8 mouse cellular contexts compared by ENCODE assay signal in genomic region chr2:148731614-148732326, GRCm38 (mm10). TPM values are rescaled to one million over a fixed set of nuclear protein-coding genes. Genes with fewer than 3 reads are reported as not detected.
DNase-seq lines count a peak whose midpoint lies in the region; ATAC-seq lines count a peak whose summit lies in the region.

No protein-coding gene starts in this region.

- peak overlapping the region; percentile 65 for H3K27ac ChIP-seq in forebrain, embryonic 15.5 days (replicated peaks)
- peak overlapping the region; percentile 77 for H3K27ac ChIP-seq in hindbrain, embryonic 13.5 days
- H3K27ac ChIP-seq in limb, embryonic 10.5 days, result peak overlapping the region; percentile 78
- H3K27ac ChIP-seq in midbrain, embryonic 13.5 days, result peak overlapping the region; percentile 67; the same call in 1 of the 2 replicates

- peak overlapping the region; percentile 65 for H3K4me2 ChIP-seq in forebrain, embryonic 15.5 days (replicated peaks)
- peak overlapping the region; percentile 90 for H3K4me2 ChIP-seq in hindbrain, embryonic 13.5 days
- peak overlapping the region; percentile 90 for H3K4me2 ChIP-seq in midbrain, embryonic 13.5 days (replicated peaks)

- no peaks in the 10 kb centered on the region for H3K36me3 ChIP-seq in forebrain, embryonic 15.5 days
- H3K36me3 ChIP-seq in hindbrain, embryonic 13.5 days, result no peaks in the 10 kb centered on the region
- no peaks in the 10 kb centered on the region for H3K36me3 ChIP-seq in limb, embryonic 10.5 days
- H3K36me3 ChIP-seq in midbrain, embryonic 13.5 days, result no peaks in the 10 kb centered on the region

- no peaks in the 10 kb centered on the region for H3K27me3 ChIP-seq in forebrain, embryonic 15.5 days
- no peaks in the 10 kb centered on the region for H3K27me3 ChIP-seq in hindbrain, embryonic 13.5 days
- no peaks in the 10 kb centered on the region for H3K27me3 ChIP-seq in limb, embryonic 10.5 days (ENCODE audit: low read depth, poor library complexity, severe bottlenecking)
- no peaks in the 10 kb centered on the region for H3K27me3 ChIP-seq in midbrain, embryonic 13.5 days

- DNase-seq in ovary, adult 18-20 months (ENCODE audit: low spot score), result peak; percentile 11
- DNase-seq in ovary, postnatal 14 days (ENCODE audit: low spot score), result no peak
- DNase-seq in limb, embryonic 10.5 days (ENCODE audit: low spot score), result peak; percentile 52
- peak; percentile 2 to 9 for DNase-seq in urinary bladder, postnatal 36 days (ENCODE audit: low spot score in 2 of 2)

- WGBS in forebrain, embryonic 15.5 days, result under 1% methylated on average over 35 of the region's 35 CpGs
- under 1% methylated on average over 35 of the region's 35 CpGs for WGBS in hindbrain, embryonic 13.5 days
- WGBS in limb, embryonic 10.5 days, result 1% methylated on average over 35 of the region's 35 CpGs
- 2% methylated on average over 35 of the region's 35 CpGs for WGBS in midbrain, embryonic 13.5 days

- no peaks in the 10 kb centered on the region for H3K9me3 ChIP-seq in forebrain, embryonic 15.5 days
- H3K9me3 ChIP-seq in hindbrain, embryonic 13.5 days, result peaks cover 6% of the 10 kb centered on the region; the same call in 1 of the 2 replicates
- H3K9me3 ChIP-seq in limb, embryonic 10.5 days (replicated peaks), result no peaks in the 10 kb centered on the region
- H3K9me3 ChIP-seq in midbrain, embryonic 13.5 days, result no peaks in the 10 kb centered on the region

- H3K4me3 ChIP-seq in forebrain, embryonic 15.5 days, result peak overlapping the region; percentile 81
- H3K4me3 ChIP-seq in hindbrain, embryonic 13.5 days, result peak overlapping the region; percentile 85
- H3K4me3 ChIP-seq in limb, embryonic 10.5 days, result peak overlapping the region; percentile 67
- peak overlapping the region; percentile 78 for H3K4me3 ChIP-seq in midbrain, embryonic 13.5 days (replicated peaks)

- ATAC-seq in cerebellum, adult (ENCODE audit: insufficient number of reproducible peaks, low FRiP score, low TSS enrichment), result peak; percentile 57
- ATAC-seq in forebrain, embryonic 15.5 days (replicated peaks), result peak; percentile 79
- ATAC-seq in hindbrain, embryonic 13.5 days (ENCODE audit: low FRiP score), result peak; percentile 87
- ATAC-seq in midbrain, embryonic 13.5 days, result peak; percentile 88

- H3K4me1 ChIP-seq in forebrain, embryonic 15.5 days, result peaks cover 16% of the 10 kb centered on the region
- peaks cover 26% of the 10 kb centered on the region for H3K4me1 ChIP-seq in hindbrain, embryonic 13.5 days (replicated peaks)
- peaks cover 9% of the 10 kb centered on the region; the same call in 1 of the 2 replicates for H3K4me1 ChIP-seq in limb, embryonic 10.5 days
- H3K4me1 ChIP-seq in midbrain, embryonic 13.5 days (replicated peaks), result peaks cover 21% of the 10 kb centered on the region

- peak overlapping the region; percentile 92 for H3K9ac ChIP-seq in forebrain, embryonic 15.5 days (replicated peaks)
- H3K9ac ChIP-seq in hindbrain, embryonic 13.5 days, result peak overlapping the region; percentile 92
- H3K9ac ChIP-seq in midbrain, embryonic 13.5 days (replicated peaks), result peak overlapping the region; percentile 90

RNA-seq across cellular contexts. Expression of gene Napb, which starts 0.5 kb away (rescaled TPM):
- polyA plus RNA-seq in forebrain, embryonic 15.5 days (2015; fragmentation: Nextera tagmentation; extraction: Ambion mirVana), result 37.3 and 38.0 TPM in 2 replicates
- polyA plus RNA-seq in hindbrain, embryonic 13.5 days (2015; fragmentation: Nextera tagmentation; extraction: Ambion mirVana), result 44.2 and 49.1 TPM in 2 replicates
- 3.3 and 3.8 TPM in 2 replicates for polyA plus RNA-seq in limb, embryonic 10.5 days (2016; fragmentation: Nextera tagmentation; extraction: Ambion mirVana)
- polyA plus RNA-seq in midbrain, embryonic 13.5 days (2015; fragmentation: Nextera tagmentation; extraction: Ambion mirVana), result 43.6 and 48.1 TPM in 2 replicates

RNA-seq across cellular contexts. Expression of gene Cstl1, which starts 18.4 kb away (rescaled TPM):
- polyA plus RNA-seq in forebrain, embryonic 15.5 days (2015; fragmentation: Nextera tagmentation; extraction: Ambion mirVana), result not detected in 2 replicates
- not detected in 2 replicates for polyA plus RNA-seq in hindbrain, embryonic 13.5 days (2015; fragmentation: Nextera tagmentation; extraction: Ambion mirVana)
- polyA plus RNA-seq in limb, embryonic 10.5 days (2016; fragmentation: Nextera tagmentation; extraction: Ambion mirVana), result not detected in 2 replicates
- not detected in 2 replicates for polyA plus RNA-seq in midbrain, embryonic 13.5 days (2015; fragmentation: Nextera tagmentation; extraction: Ambion mirVana)

RNA-seq across cellular contexts. Expression of gene Cst11, which starts 39.5 kb away (rescaled TPM):
- polyA plus RNA-seq in forebrain, embryonic 15.5 days (2015; fragmentation: Nextera tagmentation; extraction: Ambion mirVana), result not detected in 2 replicates
- polyA plus RNA-seq in hindbrain, embryonic 13.5 days (2015; fragmentation: Nextera tagmentation; extraction: Ambion mirVana), result not detected in 2 replicates
- not detected in 2 replicates for polyA plus RNA-seq in limb, embryonic 10.5 days (2016; fragmentation: Nextera tagmentation; extraction: Ambion mirVana)
- polyA plus RNA-seq in midbrain, embryonic 13.5 days (2015; fragmentation: Nextera tagmentation; extraction: Ambion mirVana), result not detected in 2 replicates

RNA-seq across cellular contexts. Expression of gene 8030411F24Rik, which starts 50.0 kb away (rescaled TPM):
- not detected in 2 replicates for polyA plus RNA-seq in forebrain, embryonic 15.5 days (2015; fragmentation: Nextera tagmentation; extraction: Ambion mirVana)
- polyA plus RNA-seq in hindbrain, embryonic 13.5 days (2015; fragmentation: Nextera tagmentation; extraction: Ambion mirVana), result not detected in 2 replicates
- not detected in 2 replicates for polyA plus RNA-seq in limb, embryonic 10.5 days (2016; fragmentation: Nextera tagmentation; extraction: Ambion mirVana)
- not detected in 2 replicates for polyA plus RNA-seq in midbrain, embryonic 13.5 days (2015; fragmentation: Nextera tagmentation; extraction: Ambion mirVana)

RNA-seq across cellular contexts. Expression of gene Gzf1, which starts 50.9 kb away (rescaled TPM):
- 20.7 and 21.2 TPM in 2 replicates for polyA plus RNA-seq in forebrain, embryonic 15.5 days (2015; fragmentation: Nextera tagmentation; extraction: Ambion mirVana)
- polyA plus RNA-seq in hindbrain, embryonic 13.5 days (2015; fragmentation: Nextera tagmentation; extraction: Ambion mirVana), result 14.8 and 14.9 TPM in 2 replicates
- polyA plus RNA-seq in limb, embryonic 10.5 days (2016; fragmentation: Nextera tagmentation; extraction: Ambion mirVana), result 24.3 and 27.7 TPM in 2 replicates
- 17.6 and 17.8 TPM in 2 replicates for polyA plus RNA-seq in midbrain, embryonic 13.5 days (2015; fragmentation: Nextera tagmentation; extraction: Ambion mirVana)
